Mouse (Mus musculus): ENCODE results near the gene Mark3.

GRCm38 (mm10) chr12:111529192-111529591, 45.1 kb upstream of the Mark3 start:
- TF ChIP-seq CTCF (IDR thresholded peaks at IDR 0.05; ENCODE audit: insufficient read depth, low read depth, low read length) (no peak), POLR2A (IDR thresholded peaks at IDR 0.05; ENCODE audit: insufficient read depth, low read depth, low read length) (no peak)

All from olfactory bulb, adult 2 months (tissue).